Mouse (Mus musculus): ENCODE measurements at regions not wholly inside any gene's neighbourhood (a gene's known extent, or its start where the extent isn't known, plus 50 kb on each side); places are given as distances from the start of the nearest gene placed in this dataset.

GRCm38 (mm10) chr16:93382945-93383344, 220.9 kb downstream of the Setd4 start:
- Histone ChIP-seq H3K4me2 (no peak overlapping the region), H3K27me3 (peaks cover 27% of the 10 kb centered on the region), H3K27ac (no peak overlapping the region), H3K9me3 (replicated peaks) (no peaks in the 10 kb centered on the region), H3K9ac (no peak overlapping the region), H3K4me3 (no peak overlapping the region), H3K4me1 (replicated peaks) (peaks cover 17% of the 10 kb centered on the region), H3K36me3 (no peaks in the 10 kb centered on the region)
- 75% methylated on average over 3 of the region's 3 CpGs for WGBS
- ATAC-seq (replicated peaks; ENCODE audit: insufficient number of reproducible peaks, insufficient read depth, low FRiP score, low read depth), result no peak

GRCm38 (mm10) chr16:93380717-93381671, 222.9 kb downstream of the Setd4 start:
- H3K4me2 ChIP-seq, result no peak overlapping the region
- H3K27me3 ChIP-seq, result peaks cover 21% of the 10 kb centered on the region
- H3K9ac ChIP-seq, result no peak overlapping the region
- peak; percentile 66; the same call in 1 of the 2 replicates for ATAC-seq (replicated peaks; ENCODE audit: insufficient number of reproducible peaks, insufficient read depth, low FRiP score, low read depth)
- WGBS, result 54% methylated on average over 13 of the region's 13 CpGs
- no peak overlapping the region for H3K27ac ChIP-seq
- H3K36me3 ChIP-seq, result no peaks in the 10 kb centered on the region
- no peak overlapping the region for H3K4me3 ChIP-seq
- peaks cover 17% of the 10 kb centered on the region for H3K4me1 ChIP-seq (replicated peaks)
- no peaks in the 10 kb centered on the region for H3K9me3 ChIP-seq (replicated peaks)

GRCm38 (mm10) chr16:93380117-93380516, 223.7 kb downstream of the Setd4 start:
- Histone ChIP-seq H3K27me3 (peaks cover 21% of the 10 kb centered on the region), H3K27ac (no peak overlapping the region), H3K9ac (no peak overlapping the region), H3K36me3 (no peaks in the 10 kb centered on the region), H3K4me3 (no peak overlapping the region), H3K4me2 (no peak overlapping the region), H3K4me1 (replicated peaks) (peaks cover 17% of the 10 kb centered on the region), H3K9me3 (replicated peaks) (no peaks in the 10 kb centered on the region)
- 21% methylated on average over 4 of the region's 4 CpGs for WGBS
- ATAC-seq (replicated peaks; ENCODE audit: insufficient number of reproducible peaks, insufficient read depth, low FRiP score, low read depth), result no peak

GRCm38 (mm10) chr16:93379611-93380010, 224.3 kb downstream of the Setd4 start:
- Histone ChIP-seq H3K27me3 (peaks cover 19% of the 10 kb centered on the region), H3K9ac (no peak overlapping the region), H3K4me1 (replicated peaks) (peaks cover 20% of the 10 kb centered on the region), H3K9me3 (replicated peaks) (no peaks in the 10 kb centered on the region), H3K27ac (no peak overlapping the region), H3K36me3 (no peaks in the 10 kb centered on the region), H3K4me3 (no peak overlapping the region), H3K4me2 (no peak overlapping the region)
- WGBS, result 25% methylated on average over 6 of the region's 6 CpGs
- no peak for ATAC-seq (replicated peaks; ENCODE audit: insufficient number of reproducible peaks, insufficient read depth, low FRiP score, low read depth)

GRCm38 (mm10) chr16:93374669-93375068, 229.2 kb downstream of the Setd4 start:
- ATAC-seq (replicated peaks; ENCODE audit: insufficient number of reproducible peaks, insufficient read depth, low FRiP score, low read depth), result 0 out of 2 replicates have a peak, but pooled peaks have one; percentile 34
- no peak overlapping the region for H3K9ac ChIP-seq
- H3K27me3 ChIP-seq, result peaks cover 8% of the 10 kb centered on the region
- H3K36me3 ChIP-seq, result no peaks in the 10 kb centered on the region
- H3K4me3 ChIP-seq, result no peak overlapping the region
- H3K4me2 ChIP-seq, result no peak overlapping the region
- H3K4me1 ChIP-seq (replicated peaks), result peaks cover 15% of the 10 kb centered on the region
- WGBS, result 52% methylated on average over 6 of the region's 6 CpGs
- H3K27ac ChIP-seq, result no peak overlapping the region
- no peaks in the 10 kb centered on the region for H3K9me3 ChIP-seq (replicated peaks)

- ATAC-seq (replicated peaks; ENCODE audit: insufficient number of reproducible peaks, insufficient read depth, low FRiP score, low read depth), result peak; percentile 72; the same call in 1 of the 2 replicates
- Histone ChIP-seq H3K36me3 (no peaks in the 10 kb centered on the region), H3K27me3 (no peaks in the 10 kb centered on the region), H3K4me2 (peak overlapping the region; percentile 40), H3K9me3 (replicated peaks) (no peaks in the 10 kb centered on the region), H3K27ac (peak overlapping the region; percentile 32), H3K9ac (no peak overlapping the region), H3K4me3 (no peak overlapping the region), H3K4me1 (replicated peaks) (peaks cover 25% of the 10 kb centered on the region)
- WGBS, result 38% methylated on average over 10 of the region's 10 CpGs
Measured at GRCm38 (mm10) chr16:93369766-93370146, 234.1 kb downstream of the Setd4 start.

DNA sequence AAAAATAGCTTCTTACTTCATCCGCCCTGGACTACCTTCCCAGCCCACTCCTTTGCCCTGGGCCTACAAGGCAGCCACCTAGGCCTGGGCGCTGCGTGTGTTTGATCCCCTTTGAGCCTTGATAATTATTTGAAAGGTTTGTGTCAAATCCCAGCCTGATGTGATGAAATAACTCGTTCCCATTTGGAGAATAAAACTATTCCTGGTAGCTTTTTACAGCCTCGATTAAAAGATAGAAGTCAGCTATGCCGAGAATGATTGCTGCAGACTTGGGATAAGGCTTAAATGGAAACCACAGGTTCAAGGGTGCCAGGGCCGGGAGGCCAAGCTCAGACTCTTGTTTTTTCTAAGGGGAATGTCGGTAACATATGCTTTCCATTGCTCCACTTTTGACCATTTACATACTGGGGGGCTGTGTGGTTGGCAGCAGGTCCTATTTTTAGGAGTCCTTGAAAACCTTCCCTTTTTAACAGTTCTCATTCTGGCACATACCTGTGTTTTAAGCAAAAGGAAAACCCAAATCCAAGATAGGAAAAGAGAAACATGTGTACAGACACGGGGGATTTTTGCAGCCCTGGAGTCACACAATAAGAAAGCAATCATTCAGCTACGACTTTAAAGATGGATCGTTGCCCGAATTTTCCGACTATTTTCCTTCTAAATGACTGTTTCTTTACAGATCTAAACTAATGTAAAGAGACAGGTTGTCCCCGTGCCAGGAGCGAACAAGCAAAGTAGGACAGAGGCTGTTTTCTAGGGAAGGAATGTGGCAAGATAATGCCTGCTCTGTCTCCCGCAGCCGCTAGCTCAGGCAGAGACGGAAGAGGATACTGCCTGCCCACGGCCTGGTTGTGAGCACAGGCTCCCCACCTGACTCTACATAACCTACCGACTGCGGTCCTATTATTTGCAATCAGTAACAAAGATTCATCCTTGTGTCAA, 234.8 kb downstream of the Setd4 start:
- H3K4me3 ChIP-seq, result no peak overlapping the region
- no peaks in the 10 kb centered on the region for H3K27me3 ChIP-seq
- H3K36me3 ChIP-seq, result no peaks in the 10 kb centered on the region
- H3K4me2 ChIP-seq, result peak overlapping the region; percentile 40
- 37% methylated on average over 21 of the region's 21 CpGs for WGBS
- peak overlapping the region; percentile 32 for H3K27ac ChIP-seq
- peaks cover 22% of the 10 kb centered on the region for H3K4me1 ChIP-seq (replicated peaks)
- H3K9ac ChIP-seq, result no peak overlapping the region
- no peaks in the 10 kb centered on the region for H3K9me3 ChIP-seq (replicated peaks)
- no peak; the same call in 1 of the 2 replicates for ATAC-seq (replicated peaks; ENCODE audit: insufficient number of reproducible peaks, insufficient read depth, low FRiP score, low read depth)

DNA sequence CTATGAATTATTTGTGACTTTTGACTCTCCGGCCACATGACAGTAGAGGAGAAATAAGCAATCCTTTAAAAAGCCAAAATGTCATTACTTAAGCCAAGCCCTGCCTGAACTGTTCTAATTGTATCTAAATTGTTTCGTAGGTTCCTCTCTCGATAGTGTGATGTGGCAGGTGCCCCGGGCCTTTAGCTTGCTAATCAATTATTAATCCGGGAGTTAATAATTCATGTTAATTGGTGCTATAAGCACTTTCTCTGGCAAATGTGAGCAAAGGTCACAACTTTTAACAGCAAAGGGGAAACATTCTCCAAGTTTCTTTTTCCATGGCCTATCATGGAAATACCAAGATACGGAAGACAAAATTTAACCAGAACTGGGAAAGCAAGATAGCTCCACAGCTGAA, 235.9 kb downstream of the Setd4 start:
- Histone ChIP-seq H3K4me2 (no peak overlapping the region), H3K27ac (no peak overlapping the region), H3K9ac (no peak overlapping the region), H3K4me3 (no peak overlapping the region), H3K36me3 (no peaks in the 10 kb centered on the region), H3K27me3 (peaks cover 4% of the 10 kb centered on the region; the same call in 1 of the 2 replicates), H3K4me1 (replicated peaks) (peaks cover 22% of the 10 kb centered on the region), H3K9me3 (replicated peaks) (no peaks in the 10 kb centered on the region)
- ATAC-seq (replicated peaks; ENCODE audit: insufficient number of reproducible peaks, insufficient read depth, low FRiP score, low read depth), result no peak
- WGBS, result 81% methylated on average over 6 of the region's 6 CpGs

- no peak for ATAC-seq (replicated peaks; ENCODE audit: insufficient number of reproducible peaks, insufficient read depth, low FRiP score, low read depth)
- H3K27me3 ChIP-seq, result peaks cover 4% of the 10 kb centered on the region; the same call in 1 of the 2 replicates
- no peak overlapping the region for H3K9ac ChIP-seq
- 91% methylated on average over 8 of the region's 8 CpGs for WGBS
- H3K4me1 ChIP-seq (replicated peaks), result peaks cover 22% of the 10 kb centered on the region
- H3K4me2 ChIP-seq, result no peak overlapping the region
- H3K36me3 ChIP-seq, result no peaks in the 10 kb centered on the region
- no peak overlapping the region for H3K27ac ChIP-seq
- H3K9me3 ChIP-seq (replicated peaks), result no peaks in the 10 kb centered on the region
- H3K4me3 ChIP-seq, result no peak overlapping the region
Measured at GRCm38 (mm10) chr16:93367246-93367805, 236.5 kb downstream of the Setd4 start.

- Histone ChIP-seq H3K27me3 (peaks cover 4% of the 10 kb centered on the region; the same call in 1 of the 2 replicates), H3K4me3 (no peak overlapping the region), H3K4me2 (no peak overlapping the region), H3K36me3 (no peaks in the 10 kb centered on the region), H3K9me3 (replicated peaks) (no peaks in the 10 kb centered on the region), H3K9ac (no peak overlapping the region), H3K4me1 (replicated peaks) (peaks cover 22% of the 10 kb centered on the region), H3K27ac (no peak overlapping the region)
- no peak for ATAC-seq (replicated peaks; ENCODE audit: insufficient number of reproducible peaks, insufficient read depth, low FRiP score, low read depth)
- 65% methylated on average over 5 of the region's 5 CpGs for WGBS
Measured at GRCm38 (mm10) chr16:93366383-93366941, 237.4 kb downstream of the Setd4 start.

All from heart, embryonic 15.5 days (tissue).